Mouse (Mus musculus): ENCODE results near the gene Lrba.

The Lrba gene

GRCm38 (mm10) chr3:86224564-86225421 lies at the start of gene Lrba:
TSS of gene Lrba (plus strand) at chr3:86224680.
- in situ Hi-C loops (cut with MboI; ENCODE audit: unreplicated experiment in 2 of 2) = no loop called here

- in situ Hi-C loops (cut with MboI; ENCODE audit: unreplicated experiment in 2 of 2) = no loop called here
Measured at GRCm38 (mm10) chr3:86179714-86180113, 44.8 kb upstream of the Lrba start.

- in situ Hi-C loops (cut with MboI; ENCODE audit: unreplicated experiment in 2 of 2) = no loop called here
Measured at GRCm38 (mm10) chr3:86181107-86181506, 43.4 kb upstream of the Lrba start.

GRCm38 (mm10) chr3:86184546-86184945 lies 39.9 kb upstream of the Lrba start:
- in situ Hi-C loops (cut with MboI; ENCODE audit: unreplicated experiment in 2 of 2) = no loop called here

- in situ Hi-C loops (cut with MboI; ENCODE audit: unreplicated experiment in 2 of 2) = no loop called here
Measured at GRCm38 (mm10) chr3:86187736-86188389, 36.6 kb upstream of the Lrba start.

GRCm38 (mm10) chr3:86195981-86196380 lies 28.5 kb upstream of the Lrba start:
- in situ Hi-C loops (cut with MboI; ENCODE audit: unreplicated experiment in 2 of 2) = no loop called here

GRCm38 (mm10) chr3:86196471-86196870 lies 28.0 kb upstream of the Lrba start:
- in situ Hi-C loops (cut with MboI; ENCODE audit: unreplicated experiment in 2 of 2) = no loop called here

GRCm38 (mm10) chr3:86201645-86202175 lies 22.8 kb upstream of the Lrba start:
- in situ Hi-C loops (cut with MboI; ENCODE audit: unreplicated experiment in 2 of 2) = no loop called here

- in situ Hi-C loops (cut with MboI; ENCODE audit: unreplicated experiment in 2 of 2) = no loop called here
Measured at GRCm38 (mm10) chr3:86202449-86202848, 22.0 kb upstream of the Lrba start.

GRCm38 (mm10) chr3:86204608-86205358 lies 19.7 kb upstream of the Lrba start:
- in situ Hi-C loops (cut with MboI; ENCODE audit: unreplicated experiment in 2 of 2) = no loop called here

GRCm38 (mm10) chr3:86206556-86206955 lies 17.9 kb upstream of the Lrba start:
- in situ Hi-C loops (cut with MboI; ENCODE audit: unreplicated experiment in 2 of 2) = no loop called here

- in situ Hi-C loops (cut with MboI; ENCODE audit: unreplicated experiment in 2 of 2) = no loop called here
Measured at GRCm38 (mm10) chr3:86210267-86210939, 14.1 kb upstream of the Lrba start.

GRCm38 (mm10) chr3:86210959-86211358 lies 13.5 kb upstream of the Lrba start:
- in situ Hi-C loops (cut with MboI; ENCODE audit: unreplicated experiment in 2 of 2) = no loop called here

- in situ Hi-C loops (cut with MboI; ENCODE audit: unreplicated experiment in 2 of 2) = no loop called here
Measured at GRCm38 (mm10) chr3:86214248-86214647, 10.2 kb upstream of the Lrba start.

- in situ Hi-C loops (cut with MboI; ENCODE audit: unreplicated experiment in 2 of 2) = no loop called here
Measured at GRCm38 (mm10) chr3:86223634-86224313, 706 bp upstream of the Lrba start.

GRCm38 (mm10) chr3:86224314-86224563 lies 241 bp upstream of the Lrba start:
- in situ Hi-C loops (cut with MboI; ENCODE audit: unreplicated experiment in 2 of 2) = no loop called here

GRCm38 (mm10) chr3:86231532-86232086 lies 7.1 kb downstream of the Lrba start:
- in situ Hi-C loops (cut with MboI; ENCODE audit: unreplicated experiment in 2 of 2) = no loop called here

- in situ Hi-C loops (cut with MboI; ENCODE audit: unreplicated experiment in 2 of 2) = no loop called here
Measured at GRCm38 (mm10) chr3:86247193-86247592, 22.7 kb downstream of the Lrba start.

- in situ Hi-C loops (cut with MboI; ENCODE audit: unreplicated experiment in 2 of 2) = no loop called here
Measured at GRCm38 (mm10) chr3:86251212-86251611, 26.7 kb downstream of the Lrba start.

- in situ Hi-C loops (cut with MboI; ENCODE audit: unreplicated experiment in 2 of 2) = no loop called here
Measured at GRCm38 (mm10) chr3:86252588-86252987, 28.1 kb downstream of the Lrba start.

Data from v-Abl transformed pro-B cells (cell line).